Mouse (Mus musculus): ENCODE data around the gene Tfr2. TPM values are rescaled to one million over a fixed set of nuclear protein-coding genes. Genes with fewer than 3 reads are reported as not detected.

Tfr2 gene
- total RNA-seq, 4 experiments from 2014 or later: not detected

- no peak for DNase-seq (ENCODE audit: low spot score in 2 of 2)
These were observed 32.2 kb upstream of the Tfr2 start for GRCm38 (mm10) chr5:137537461-137537860.

- no peak for DNase-seq (ENCODE audit: low spot score in 2 of 2)
These were observed 30.3 kb upstream of the Tfr2 start for GRCm38 (mm10) chr5:137539291-137539801.

GRCm38 (mm10) chr5:137540991-137541390, 28.6 kb upstream of the Tfr2 start:
- no peak for DNase-seq (ENCODE audit: low spot score in 2 of 2)

GRCm38 (mm10) chr5:137541768-137542540, 27.7 kb upstream of the Tfr2 start:
- DNase-seq (ENCODE audit: low spot score in 2 of 2): no peak

- DNase-seq (ENCODE audit: low spot score in 2 of 2): no peak
These were observed 24.7 kb upstream of the Tfr2 start for GRCm38 (mm10) chr5:137544926-137545325.

- no peak for DNase-seq (ENCODE audit: low spot score in 2 of 2)
These were observed 24.0 kb upstream of the Tfr2 start for GRCm38 (mm10) chr5:137545596-137545995.

- no peak for DNase-seq (ENCODE audit: low spot score in 2 of 2)
These were observed 19.8 kb upstream of the Tfr2 start for GRCm38 (mm10) chr5:137549840-137550239.

- no peak for DNase-seq (ENCODE audit: low spot score in 2 of 2)
These were observed 18.5 kb upstream of the Tfr2 start for GRCm38 (mm10) chr5:137551119-137551518.

GRCm38 (mm10) chr5:137553000-137553399, 16.6 kb upstream of the Tfr2 start:
- no peak for DNase-seq (ENCODE audit: low spot score in 2 of 2)

GRCm38 (mm10) chr5:137553411-137553837, 16.2 kb upstream of the Tfr2 start, which contains the start of gene Actl6b:
Gene Actl6b, plus strand, starts transcription at chr5:137553517.
- DNase-seq (ENCODE audit: low spot score in 2 of 2): no peak

- no peak for DNase-seq (ENCODE audit: low spot score in 2 of 2)
These were observed 15.7 kb upstream of the Tfr2 start for GRCm38 (mm10) chr5:137553898-137554297.

- no peak for DNase-seq (ENCODE audit: low spot score in 2 of 2)
These were observed 8.1 kb upstream of the Tfr2 start for GRCm38 (mm10) chr5:137561556-137561955.

GRCm38 (mm10) chr5:137562965-137563364, 6.7 kb upstream of the Tfr2 start:
- no peak for DNase-seq (ENCODE audit: low spot score in 2 of 2)

GRCm38 (mm10) chr5:137565744-137566143, 3.9 kb upstream of the Tfr2 start:
- no peak for DNase-seq (ENCODE audit: low spot score in 2 of 2)

- no peak for DNase-seq (ENCODE audit: low spot score in 2 of 2)
These were observed 3.2 kb upstream of the Tfr2 start for GRCm38 (mm10) chr5:137566416-137566815.

- DNase-seq (ENCODE audit: low spot score in 2 of 2): no peak
These were observed 1.3 kb upstream of the Tfr2 start for GRCm38 (mm10) chr5:137568223-137568798.

GRCm38 (mm10) chr5:137569031-137569430, 609 bp upstream of the Tfr2 start:
- DNase-seq (ENCODE audit: low spot score in 2 of 2): no peak

- DNase-seq (ENCODE audit: low spot score in 2 of 2): no peak
These were observed 541 bp downstream of the Tfr2 start for GRCm38 (mm10) chr5:137570181-137570580.

- no peak for DNase-seq (ENCODE audit: low spot score in 2 of 2)
These were observed 1.3 kb downstream of the Tfr2 start for GRCm38 (mm10) chr5:137570691-137571586.

- DNase-seq (ENCODE audit: low spot score in 2 of 2): no peak
These were observed 4.8 kb downstream of the Tfr2 start for GRCm38 (mm10) chr5:137574470-137574901.

- no peak for DNase-seq (ENCODE audit: low spot score in 2 of 2)
These were observed 10.6 kb downstream of the Tfr2 start for GRCm38 (mm10) chr5:137580246-137580645.

GRCm38 (mm10) chr5:137582702-137583101, 13.1 kb downstream of the Tfr2 start:
- DNase-seq (ENCODE audit: low spot score in 2 of 2): no peak
